Mouse (Mus musculus) forebrain, embryonic 14.5 days (tissue): Measurements from ENCODE around the gene Rtbdn. TPM values are rescaled to one million over a fixed set of nuclear protein-coding genes. Genes with fewer than 3 reads are reported as not detected.
"Not testable (repeated sequence)": the region's sequence is repeated elsewhere in the genome, so short reads cannot be mapped to it uniquely, and the experiment has no call there.

ENCODE experiments used
- ATAC-seq: fragments of 200-750 bp; cut with Nextera tagmentation; 2 replicates; pipeline ENCODE4 v1.8.0; 2017; ENCODE audit warnings: mild to moderate bottlenecking, moderate library complexity
- DNase-seq: peaks from one replicate; pipeline ENCODE4 v3.0.0-alpha.2; 2015; ENCODE audit warnings: low spot score
- H3K27ac ChIP-seq: fragments of 300-500 bp; sonication (generic); 2 replicates; pipeline ENCODE4 v1.5.1; 2014; ENCODE audit warnings: low read depth, mild to moderate bottlenecking, control low read depth, low read length, moderate library complexity
- H3K27me3 ChIP-seq: fragments of 300-500 bp; sonication (generic); replicated peaks from 2 replicates; pipeline ENCODE4 v1.6.1; 2014; ENCODE audit warnings: low read length, control low read depth, mixed read lengths; ENCODE audit not compliant: control insufficient read depth, insufficient read depth
- H3K36me3 ChIP-seq: fragments of 300-500 bp; sonication (generic); 2 replicates; pipeline ENCODE4 v1.6.1; 2014; ENCODE audit warnings: low read length, control low read depth; ENCODE audit not compliant: control insufficient read depth, insufficient read depth
- H3K4me1 ChIP-seq: fragments of 300-500 bp; sonication (generic); 2 replicates; pipeline ENCODE4 v1.6.1; 2014; ENCODE audit warnings: antibody characterized with exemption, low read length, control low read depth; ENCODE audit not compliant: control insufficient read depth, insufficient read depth
- H3K4me2 ChIP-seq: fragments of 300-500 bp; sonication (generic); 2 replicates; pipeline ENCODE4 v1.6.1; 2014; ENCODE audit warnings: mild to moderate bottlenecking, control low read depth, low read length
- H3K4me3 ChIP-seq: fragments of 300-500 bp; sonication (generic); 2 replicates; pipeline ENCODE4 v1.5.1; 2014; ENCODE audit warnings: low read depth, low read length, control low read depth
- H3K9ac ChIP-seq: fragments of 300-500 bp; sonication (generic); 2 replicates; pipeline ENCODE4 v1.6.1; 2014; ENCODE audit warnings: mild to moderate bottlenecking, low read length, control low read depth, moderate library complexity
- H3K9me3 ChIP-seq: fragments of 300-500 bp; sonication (generic); replicated peaks from 2 replicates; pipeline ENCODE4 v1.6.1; 2016; ENCODE audit warnings: low read length, control low read depth, mixed read lengths; ENCODE audit not compliant: control insufficient read depth
- WGBS: fragments of 180-500 bp; shearing (Covaris S2); extraction: QIAGEN DNeasy Blood & Tissue Kit; methylation state at CpG from one replicate; pipeline ENCODE4 v1.1.7; 2014; 5-methylcytosine and 5-hydroxymethylcytosine counted together
- polyA plus RNA-seq: library from polyadenylated mRNA; unstranded; fragments of >200 nt; fragmentation: Nextera tagmentation; extraction: Ambion mirVana; gene quantifications from 2 replicates; pipeline ENCODE4 v1.2.1, GENCODE M21; 2014

Rtbdn gene
- polyA plus RNA-seq, 1 experiment from 2014 or later = 0.47 TPM

DNA sequence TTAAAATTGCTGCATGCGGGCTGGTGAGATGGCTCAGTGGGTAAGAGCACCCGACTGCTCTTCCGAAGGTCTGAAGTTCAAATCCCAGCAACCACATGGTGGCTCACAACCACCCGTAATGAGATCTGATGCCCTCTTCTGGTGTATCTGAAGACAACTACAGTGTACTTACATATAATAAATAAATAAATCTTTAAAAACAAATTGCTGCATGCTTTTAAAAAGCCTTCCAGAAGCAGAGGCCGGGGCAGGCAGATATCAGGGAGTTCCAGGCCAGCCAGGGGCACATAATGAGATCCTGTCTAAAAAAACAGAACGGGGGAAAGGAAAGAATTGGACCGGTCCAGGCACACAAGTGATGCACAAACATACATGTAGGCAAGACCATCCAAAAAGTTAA is 38.8 kb upstream of the Rtbdn start:
- Histone ChIP-seq H3K4me2 (peak overlapping the region; percentile 72), H3K4me3 (peak overlapping the region; percentile 39), H3K36me3 (peaks cover 30% of the 10 kb centered on the region), H3K4me1 (peaks cover 14% of the 10 kb centered on the region)
- not testable (repeated sequence) for H3K9me3 ChIP-seq, H3K27ac ChIP-seq, H3K9ac ChIP-seq, H3K27me3 ChIP-seq, DNase-seq, ATAC-seq
- 30% methylated on average over 7 of the region's 7 CpGs for WGBS

DNA sequence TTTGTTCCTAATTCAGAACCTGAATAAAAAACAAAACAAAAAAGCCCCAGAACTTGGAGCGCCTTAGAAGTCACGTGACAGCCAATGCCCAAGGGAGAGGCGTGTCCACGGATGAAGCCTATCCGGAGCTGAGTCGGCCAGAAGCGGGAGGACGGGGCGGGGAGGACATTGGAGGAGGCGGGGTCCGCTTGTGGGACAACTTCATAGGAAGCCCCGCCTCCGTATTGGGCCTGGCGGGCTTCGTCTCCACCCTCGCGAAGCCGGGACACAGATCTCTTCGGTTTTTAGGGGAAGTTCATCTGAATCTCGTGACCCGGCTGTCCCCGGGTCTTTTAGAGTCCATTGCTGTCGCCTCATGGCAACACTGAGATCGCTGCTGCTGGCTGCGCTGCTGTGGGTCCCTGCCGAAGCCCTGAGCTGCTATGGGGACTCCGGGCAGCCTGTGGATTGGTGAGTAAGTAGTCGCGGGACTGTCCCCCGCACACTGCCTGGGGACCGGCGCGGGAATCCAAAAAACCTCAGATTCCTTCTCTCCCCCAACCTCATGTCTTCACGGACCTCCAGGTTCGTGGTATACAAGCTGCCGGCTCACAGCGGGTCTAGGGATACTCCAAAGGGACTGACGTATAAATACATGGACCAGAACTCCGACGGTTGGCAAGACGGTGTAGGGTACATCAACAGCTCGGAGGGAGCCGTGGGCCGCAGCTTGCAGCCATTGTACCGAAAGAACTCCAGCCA is 38.2 kb upstream of the Rtbdn start, which contains the start of gene Dnase2a:
Dnase2a (plus strand) TSS at position 140 of the 741 bp plus-strand sequence.
- DNase-seq = peak; percentile 96
- H3K27me3 ChIP-seq = peaks cover 8% of the 10 kb centered on the region; the same call in 1 of the 2 replicates
- peaks cover 15% of the 10 kb centered on the region for H3K4me1 ChIP-seq
- peak within 1 kb of the TSS; percentile 39 for H3K4me3 ChIP-seq
- H3K36me3 ChIP-seq = peaks cover 33% of the 10 kb centered on the region
- under 1% methylated on average over 45 of the region's 45 CpGs for WGBS
- ATAC-seq = peak; percentile 86
- 0 out of 2 replicates have a peak within 1 kb of the TSS, but pooled peaks have one; percentile 33 for H3K27ac ChIP-seq
- peak within 1 kb of the TSS; percentile 61 for H3K9ac ChIP-seq
- H3K4me2 ChIP-seq = peak within 1 kb of the TSS; percentile 72
- H3K9me3 ChIP-seq = no peaks in the 10 kb centered on the region

DNA sequence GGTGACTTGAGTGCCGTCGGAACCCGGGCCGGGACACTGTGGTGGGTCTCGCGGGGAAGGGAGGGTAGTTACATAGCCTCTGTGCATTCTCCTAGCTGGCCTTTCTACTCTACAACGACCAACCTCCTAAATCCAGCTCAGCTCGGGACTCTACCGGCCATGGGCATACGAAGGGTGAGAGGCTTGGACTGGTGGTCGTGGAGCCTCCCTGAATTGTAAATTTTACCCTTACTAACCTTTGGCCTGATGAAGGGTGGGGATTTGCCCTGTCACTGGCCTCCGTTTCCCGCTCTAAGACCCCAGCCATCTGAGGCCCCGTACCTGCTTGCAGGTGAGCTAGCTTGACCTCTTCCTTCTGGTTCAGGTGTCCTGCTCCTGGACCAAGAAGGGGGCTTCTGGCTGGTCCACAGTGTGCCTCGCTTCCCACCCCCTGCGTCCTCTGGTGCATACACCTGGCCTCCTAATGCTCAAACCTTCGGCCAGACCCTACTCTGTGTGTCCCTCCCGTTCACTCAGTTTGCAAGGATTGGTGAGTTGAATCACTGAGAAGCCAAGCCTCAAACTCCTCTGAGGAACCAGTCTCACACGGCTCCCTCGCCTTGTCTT is 37.5 kb upstream of the Rtbdn start:
- DNase-seq (no peak), ATAC-seq (peak; percentile 8; the same call in 1 of the 2 replicates)
- Histone ChIP-seq H3K9me3 (0 out of 2 replicates have a peak, but pooled peaks cover 4% of the 10 kb centered on the region), H3K27ac (no peak overlapping the region), H3K27me3 (peaks cover 13% of the 10 kb centered on the region), H3K4me3 (peak overlapping the region; percentile 39), H3K4me2 (peak overlapping the region; percentile 72), H3K9ac (peak overlapping the region; percentile 61), H3K4me1 (peaks cover 15% of the 10 kb centered on the region), H3K36me3 (peaks cover 38% of the 10 kb centered on the region)
- WGBS = 50% methylated on average over 20 of the region's 20 CpGs

DNA sequence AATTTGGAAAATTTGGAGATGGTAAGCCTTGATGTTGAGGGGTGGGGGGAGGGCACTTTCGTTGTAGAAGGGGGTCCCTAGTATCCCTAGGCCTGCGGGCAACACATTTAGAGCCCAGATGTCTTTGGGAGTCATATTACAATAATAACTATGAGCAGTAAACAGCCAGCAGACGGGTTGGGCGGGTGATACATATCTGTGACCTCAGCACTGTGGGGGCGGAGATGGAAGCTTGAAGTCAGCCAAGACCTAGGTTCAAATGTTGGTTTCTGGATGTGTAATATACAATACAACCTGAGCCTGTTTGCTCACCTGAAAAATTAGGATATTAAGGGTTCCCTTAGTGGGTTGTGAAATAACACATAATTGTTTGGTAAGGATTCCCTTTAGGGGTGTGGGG is 36.8 kb upstream of the Rtbdn start:
- Histone ChIP-seq H3K36me3 (peaks cover 42% of the 10 kb centered on the region), H3K4me1 (peaks cover 15% of the 10 kb centered on the region), H3K27ac (no peak overlapping the region), H3K4me3 (no peak overlapping the region), H3K27me3 (peaks cover 13% of the 10 kb centered on the region), H3K9ac (no peak overlapping the region), H3K4me2 (no peak overlapping the region), H3K9me3 (0 out of 2 replicates have a peak, but pooled peaks cover 4% of the 10 kb centered on the region)
- 89% methylated on average over 5 of the region's 5 CpGs for WGBS
- DNase-seq (no peak), ATAC-seq (no peak)

DNA sequence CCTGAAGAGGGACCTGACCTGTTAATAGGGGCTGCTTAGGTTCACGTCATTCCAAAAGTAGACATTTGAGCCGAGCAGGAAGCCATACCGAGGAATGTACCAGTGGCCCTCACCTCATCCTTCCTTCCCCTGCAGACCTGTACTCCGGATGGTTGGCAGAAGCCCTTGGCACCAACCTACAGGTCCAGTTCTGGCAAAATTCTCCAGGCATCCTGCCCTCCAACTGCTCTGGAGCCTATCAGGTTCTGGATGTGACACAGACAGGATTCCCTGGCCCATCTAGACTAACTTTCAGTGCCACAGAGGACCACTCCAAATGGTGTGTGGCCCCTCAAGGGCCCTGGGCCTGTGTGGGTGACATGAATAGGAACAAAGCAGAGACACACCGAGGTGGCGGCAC is 36.2 kb upstream of the Rtbdn start:
- no peak for DNase-seq
- Histone ChIP-seq H3K27ac (no peak overlapping the region), H3K4me2 (no peak overlapping the region), H3K9ac (no peak overlapping the region), H3K9me3 (0 out of 2 replicates have a peak, but pooled peaks cover 4% of the 10 kb centered on the region), H3K27me3 (peaks cover 13% of the 10 kb centered on the region), H3K36me3 (peaks cover 48% of the 10 kb centered on the region), H3K4me1 (peaks cover 15% of the 10 kb centered on the region), H3K4me3 (no peak overlapping the region)
- 87% methylated on average over 6 of the region's 6 CpGs for WGBS
- ATAC-seq = no peak

DNA sequence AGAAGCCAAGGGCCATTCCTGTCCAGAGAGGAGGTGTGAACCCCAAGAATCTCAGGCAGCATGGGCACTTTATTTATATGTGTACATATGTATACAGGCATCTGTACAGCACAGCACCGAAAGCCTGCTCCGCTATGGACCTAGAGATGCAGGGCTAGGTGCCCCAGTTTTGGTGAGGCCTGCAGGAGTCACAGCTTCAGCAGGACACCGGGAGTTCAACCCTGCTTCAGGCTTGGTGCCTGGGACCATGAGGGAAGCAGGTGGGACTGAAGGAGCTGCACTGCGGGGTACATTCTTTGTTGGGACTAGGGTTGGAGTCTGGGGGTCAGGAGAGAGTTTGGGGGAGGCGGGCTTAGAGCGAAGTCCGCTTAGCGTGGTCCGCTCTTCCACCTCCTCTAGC is 34.9 kb upstream of the Rtbdn start:
- Histone ChIP-seq H3K9me3 (0 out of 2 replicates have a peak, but pooled peaks cover 4% of the 10 kb centered on the region), H3K4me3 (no peak overlapping the region), H3K4me1 (peaks cover 15% of the 10 kb centered on the region), H3K9ac (no peak overlapping the region), H3K27me3 (peaks cover 13% of the 10 kb centered on the region), H3K36me3 (peaks cover 61% of the 10 kb centered on the region), H3K4me2 (no peak overlapping the region), H3K27ac (no peak overlapping the region)
- ATAC-seq = no peak
- WGBS = 87% methylated on average over 9 of the region's 9 CpGs
- DNase-seq = no peak

DNA sequence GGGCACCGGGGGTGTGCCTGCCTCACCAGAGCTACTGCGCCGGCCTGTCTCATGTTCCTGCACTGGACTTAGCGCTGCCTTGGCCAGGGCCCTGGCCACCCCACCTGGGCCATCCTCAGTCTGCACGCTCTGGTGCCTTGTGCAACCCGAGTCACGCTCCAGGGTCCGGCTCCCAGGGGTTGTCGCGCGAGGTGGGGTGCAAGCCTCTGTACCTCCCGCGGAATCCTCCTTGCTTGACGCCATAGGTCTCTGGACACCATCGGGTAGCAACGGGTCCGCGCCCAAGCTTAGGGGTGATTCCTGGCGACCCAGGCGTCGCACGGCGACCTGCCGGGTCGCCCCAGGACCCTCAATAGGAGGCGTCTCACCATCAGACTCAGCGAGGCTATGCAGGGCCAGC is 34.4 kb upstream of the Rtbdn start:
- DNase-seq (no peak), ATAC-seq (no peak)
- peaks cover 67% of the 10 kb centered on the region for H3K36me3 ChIP-seq
- H3K4me3 ChIP-seq = no peak overlapping the region
- peak overlapping the region; percentile 56 for H3K4me2 ChIP-seq
- no peak overlapping the region for H3K27ac ChIP-seq
- H3K9ac ChIP-seq = no peak overlapping the region
- H3K27me3 ChIP-seq = peaks cover 13% of the 10 kb centered on the region
- 0 out of 2 replicates have a peak, but pooled peaks cover 4% of the 10 kb centered on the region for H3K9me3 ChIP-seq
- peaks cover 15% of the 10 kb centered on the region for H3K4me1 ChIP-seq
- WGBS = 29% methylated on average over 27 of the region's 27 CpGs

DNA sequence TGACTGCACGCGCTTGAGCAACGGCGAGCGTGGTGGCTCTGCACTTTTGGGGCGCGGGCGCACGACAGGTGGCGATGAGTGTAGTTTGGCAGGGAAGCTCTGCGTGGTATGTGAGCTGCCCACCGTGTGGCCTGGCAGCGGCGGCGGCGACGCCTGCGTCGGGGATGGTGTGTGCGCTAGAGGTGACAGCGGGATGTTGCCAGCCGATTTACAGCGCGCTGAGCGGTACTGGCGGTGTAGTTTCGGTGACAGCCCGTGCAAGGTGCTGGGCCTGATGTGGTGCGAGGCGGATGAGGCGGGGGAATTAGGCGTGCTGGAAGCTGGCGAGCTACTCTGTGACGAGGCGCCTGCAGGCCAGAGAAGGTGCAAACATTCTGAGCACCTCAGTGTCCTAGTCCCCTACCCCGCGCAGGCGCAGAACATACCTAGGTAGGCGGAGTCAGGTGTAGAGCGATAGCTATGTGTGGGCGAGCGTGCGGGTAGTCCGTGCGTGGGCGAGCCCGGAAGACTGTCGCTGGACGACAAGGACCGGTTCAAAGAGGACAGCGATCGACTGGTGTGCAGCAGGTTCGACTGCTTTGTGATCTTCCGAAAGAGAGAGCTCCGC is 33.8 kb upstream of the Rtbdn start:
- DNase-seq (peak; percentile 67), ATAC-seq (peak; percentile 19; the same call in 1 of the 2 replicates)
- H3K36me3 ChIP-seq = peaks cover 73% of the 10 kb centered on the region
- H3K27me3 ChIP-seq = peaks cover 13% of the 10 kb centered on the region
- no peak overlapping the region for H3K27ac ChIP-seq
- H3K4me2 ChIP-seq = peak overlapping the region; percentile 56
- H3K9ac ChIP-seq = peak overlapping the region; percentile 40; the same call in 1 of the 2 replicates
- H3K4me1 ChIP-seq = peaks cover 15% of the 10 kb centered on the region
- H3K9me3 ChIP-seq = 0 out of 2 replicates have a peak, but pooled peaks cover 4% of the 10 kb centered on the region
- peak overlapping the region; percentile 26 for H3K4me3 ChIP-seq
- 2% methylated on average over 54 of the region's 55 CpGs for WGBS
